Mouse (Mus musculus): ENCODE data around the gene Fam213a.

The Fam213a gene

DNA sequence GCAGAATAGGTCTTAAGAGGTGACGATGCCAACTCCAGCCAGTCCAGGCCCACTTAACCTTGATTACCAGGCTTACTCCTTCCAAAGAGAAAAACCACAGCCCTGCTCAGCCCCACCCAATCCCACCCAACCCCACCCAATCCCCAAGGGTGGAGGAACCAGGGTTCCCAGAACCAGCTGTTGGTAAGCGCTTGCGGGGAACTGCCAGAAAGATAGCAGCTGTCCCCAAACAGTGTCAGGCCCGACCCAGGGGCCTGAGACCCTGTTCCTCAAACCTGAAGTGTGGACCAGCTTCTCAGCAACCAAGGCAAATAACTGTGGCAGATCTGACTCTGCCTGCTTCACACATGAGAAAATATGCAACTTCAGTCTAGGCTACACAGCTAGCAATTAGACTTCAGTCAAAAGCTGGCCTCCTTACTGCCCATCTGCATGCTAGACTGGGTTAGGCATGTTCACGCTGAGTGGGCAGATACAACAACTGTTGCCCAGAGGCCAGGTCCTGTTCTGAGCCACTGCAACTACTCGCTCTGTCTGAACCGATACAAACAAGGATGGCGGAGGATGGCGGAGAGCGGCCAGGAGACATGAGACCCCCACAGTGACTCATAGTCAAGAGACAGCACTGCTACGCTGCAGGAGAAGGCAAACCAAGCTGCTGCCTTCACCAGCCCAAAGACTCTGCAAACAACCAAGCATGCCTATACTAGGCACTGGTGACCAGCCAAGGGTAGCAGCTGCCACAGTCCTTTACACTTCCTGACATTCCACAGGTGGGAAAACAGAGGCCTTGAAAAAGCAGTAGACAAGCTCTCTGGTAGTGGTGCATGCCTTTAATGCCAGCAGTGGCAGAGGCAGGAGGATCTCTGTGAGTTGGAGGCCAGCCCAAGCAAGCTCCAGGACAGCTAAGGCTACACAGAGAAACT, 51.0 kb downstream of the Fam213a start:
- no peak for DNase-seq

DNA sequence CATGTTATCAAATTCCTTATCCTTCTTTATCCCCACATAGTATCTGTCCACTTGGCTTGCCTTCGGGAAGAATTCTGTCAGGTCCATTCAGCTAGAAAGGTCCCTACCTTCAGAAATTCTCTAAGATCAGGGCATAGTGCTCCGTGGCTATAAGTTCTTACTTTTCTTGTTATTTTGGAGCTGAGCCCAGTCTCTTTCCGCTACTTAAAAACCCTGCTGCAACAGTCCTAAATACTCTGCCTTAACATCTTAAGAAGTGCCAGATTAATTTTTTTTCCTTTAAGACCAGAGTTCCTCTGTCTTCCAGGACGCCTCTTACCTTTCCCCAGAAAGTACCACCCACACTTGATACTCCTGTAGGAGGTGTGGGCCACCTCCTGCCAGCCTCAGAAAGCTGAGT, 53.4 kb downstream of the Fam213a start:
- no peak for DNase-seq

DNA sequence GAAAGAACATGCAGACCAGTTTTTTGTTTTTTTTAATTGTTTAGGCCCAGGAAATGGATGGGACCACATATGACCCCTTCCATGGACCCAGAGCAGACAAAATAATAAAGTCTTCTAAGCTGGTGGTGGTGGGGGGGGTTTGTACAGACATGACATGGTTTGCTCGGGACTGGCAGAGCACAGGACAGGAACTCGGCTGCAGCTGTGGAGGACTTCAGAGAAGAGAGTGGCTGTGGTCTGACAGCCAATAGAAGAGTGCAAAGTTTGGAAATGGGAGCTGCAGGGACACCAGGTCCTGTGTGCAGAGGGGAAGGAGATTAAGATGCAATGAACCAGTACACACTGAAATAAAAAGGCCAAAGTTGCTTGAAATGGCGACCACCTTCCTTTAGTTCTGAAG, 54.0 kb downstream of the Fam213a start:
- no peak for DNase-seq

DNA sequence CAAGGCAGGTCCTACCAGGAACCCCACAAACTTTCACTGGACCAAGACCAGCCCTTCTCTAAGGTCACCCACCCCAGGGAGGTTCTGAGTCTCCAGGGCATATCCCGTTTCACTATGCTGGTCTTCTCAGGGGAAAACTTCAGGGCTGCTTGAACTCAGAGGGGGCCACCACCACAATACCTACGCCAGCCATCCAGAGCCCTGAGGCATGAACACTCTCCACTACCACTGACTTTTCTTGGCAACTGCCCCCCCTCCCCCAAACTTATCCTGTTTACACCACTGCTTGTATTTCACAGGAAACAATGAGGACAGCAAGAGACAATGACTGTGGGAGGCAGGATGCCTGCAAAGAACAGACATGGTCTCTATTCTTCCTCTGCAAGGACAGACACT, 54.6 kb downstream of the Fam213a start:
- peak; percentile 50 to 74 for DNase-seq

DNA sequence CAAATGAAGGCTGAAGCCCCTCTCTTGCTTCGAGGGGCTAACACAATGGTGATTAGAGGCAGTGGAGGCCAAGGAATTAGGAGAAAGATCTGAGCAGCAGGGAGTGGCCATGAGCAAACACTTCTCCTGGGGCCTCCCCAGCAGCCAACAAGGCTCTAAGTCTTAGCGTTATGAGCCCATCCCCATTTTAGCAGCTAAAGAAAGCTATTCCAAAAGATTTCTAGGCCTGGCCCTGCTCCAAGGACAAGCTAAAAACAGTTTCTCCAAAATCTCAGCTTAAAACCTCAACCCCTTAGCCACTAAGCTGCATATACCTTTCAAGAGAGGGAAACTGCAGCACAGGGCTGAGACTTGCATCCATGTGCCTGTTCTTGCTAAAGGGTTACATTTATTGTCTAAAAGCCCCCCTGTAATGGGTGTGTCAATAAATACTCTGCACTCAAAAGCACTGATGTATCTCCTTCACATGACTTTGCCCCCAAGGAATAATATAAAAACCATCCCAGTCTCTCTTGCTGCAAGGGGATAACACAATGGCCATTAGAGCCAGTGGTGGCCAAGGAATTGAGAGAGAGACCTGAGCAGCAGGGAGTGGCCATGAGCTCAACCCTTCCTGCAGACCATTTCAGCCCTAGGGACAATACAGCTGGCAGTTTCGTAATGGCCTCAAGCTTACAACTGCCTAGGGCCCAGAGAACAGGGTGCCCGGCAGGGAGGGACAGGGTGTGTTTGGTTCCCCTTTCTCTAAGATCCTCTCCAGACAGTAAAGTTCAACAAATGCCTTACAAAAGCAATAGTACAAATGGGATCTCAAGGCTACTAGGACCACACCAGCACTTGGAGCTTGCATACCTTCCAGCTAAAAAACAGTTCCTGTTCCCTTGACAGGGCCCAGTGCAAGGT, 55.3 kb downstream of the Fam213a start:
- peak; percentile 71 to 78 for DNase-seq

DNA sequence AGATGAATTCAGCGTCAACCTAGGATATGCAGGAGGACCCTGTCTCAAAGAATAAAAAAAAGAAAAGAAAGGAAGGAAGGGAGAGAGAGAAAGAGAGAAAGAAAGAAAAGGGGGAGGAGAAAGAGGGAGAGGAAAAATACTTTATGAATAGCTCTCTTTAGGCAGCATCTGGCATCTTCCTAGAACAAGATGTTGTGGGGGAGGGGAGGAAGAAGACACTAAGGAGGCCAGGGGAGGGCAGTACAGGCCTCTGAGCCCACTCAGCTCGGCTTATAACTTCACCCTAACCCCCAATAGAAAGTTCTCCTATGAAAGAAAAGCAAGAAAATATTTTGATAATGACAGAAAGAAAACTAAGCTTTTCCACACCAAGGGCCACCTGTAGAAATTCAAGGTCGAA, 56.0 kb downstream of the Fam213a start:
- no peak for DNase-seq

DNA sequence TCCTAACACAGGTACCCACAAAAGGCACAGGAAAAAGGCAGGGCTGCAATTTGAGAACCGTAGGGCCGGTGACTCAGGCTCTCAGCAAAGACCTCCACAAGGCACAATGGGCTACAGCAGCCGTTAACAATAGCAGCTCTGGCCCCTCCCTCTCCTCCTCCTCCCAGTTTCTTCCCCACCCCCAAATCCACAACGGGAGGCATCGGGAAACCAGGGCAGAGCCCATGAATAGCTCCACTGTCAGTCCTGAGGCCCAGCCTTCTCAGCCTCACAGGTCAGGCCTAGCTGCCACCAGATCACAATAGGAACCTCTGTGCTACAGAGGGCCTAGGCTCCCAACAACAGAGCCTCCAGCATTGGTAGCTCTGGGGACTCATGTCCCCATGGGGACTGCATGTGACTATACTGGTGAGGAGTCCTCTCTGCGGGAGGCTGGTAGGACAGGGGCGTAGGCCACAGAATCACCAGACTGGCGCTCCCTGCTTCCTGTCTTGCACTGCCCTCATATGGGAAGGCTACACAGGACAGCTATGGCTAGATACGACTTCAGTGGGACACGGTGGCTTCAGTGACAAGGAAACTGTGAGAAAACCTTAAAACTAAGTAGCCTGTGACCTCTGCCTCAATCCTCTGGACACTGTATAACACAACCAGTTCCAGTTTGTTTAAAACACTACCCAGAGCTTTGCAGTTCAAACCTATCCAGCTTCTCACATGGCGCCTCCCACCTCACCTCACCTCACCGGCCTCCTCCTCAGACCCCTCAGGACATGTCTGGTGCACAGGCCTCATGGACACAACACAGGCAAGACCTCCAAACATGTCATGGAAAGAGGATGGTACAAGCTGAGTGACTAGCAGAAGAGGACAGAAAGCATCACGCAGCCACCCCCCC, 57.1 kb downstream of the Fam213a start:
- DNase-seq, result peak; percentile 65 to 74

DNA sequence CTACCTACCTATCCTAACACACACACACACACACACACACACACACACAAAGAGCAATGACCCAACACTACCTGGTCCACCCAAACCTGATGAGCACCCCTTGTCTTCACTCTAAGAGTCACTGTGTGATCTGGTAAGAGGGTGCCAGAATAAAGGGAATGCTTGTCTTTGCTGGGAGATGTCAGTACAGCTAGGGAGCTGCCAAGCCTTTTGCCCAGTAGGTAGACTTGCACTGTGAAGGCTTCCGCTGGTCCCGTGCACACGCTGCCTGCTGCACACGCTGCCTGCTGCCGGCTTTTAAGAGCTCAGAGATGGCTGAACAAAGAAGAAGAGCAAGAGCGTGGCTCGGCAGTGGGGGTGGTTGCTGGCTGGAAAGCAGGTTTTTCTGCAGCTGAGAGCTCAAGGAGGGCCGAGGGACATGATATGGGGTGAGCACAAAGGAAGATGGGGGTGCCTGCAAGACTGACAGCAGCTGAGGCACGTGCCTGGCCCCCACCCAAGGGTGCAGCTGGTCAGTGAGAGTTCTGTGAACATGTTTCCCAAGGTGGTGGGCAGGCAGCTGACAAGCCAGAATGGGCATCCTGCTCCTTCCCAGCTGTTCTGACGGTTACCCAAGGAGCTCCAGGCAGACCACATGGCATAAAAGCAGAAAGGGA, 57.9 kb downstream of the Fam213a start:
- DNase-seq, result peak in 1 of 2 experiments; percentile 55

DNA sequence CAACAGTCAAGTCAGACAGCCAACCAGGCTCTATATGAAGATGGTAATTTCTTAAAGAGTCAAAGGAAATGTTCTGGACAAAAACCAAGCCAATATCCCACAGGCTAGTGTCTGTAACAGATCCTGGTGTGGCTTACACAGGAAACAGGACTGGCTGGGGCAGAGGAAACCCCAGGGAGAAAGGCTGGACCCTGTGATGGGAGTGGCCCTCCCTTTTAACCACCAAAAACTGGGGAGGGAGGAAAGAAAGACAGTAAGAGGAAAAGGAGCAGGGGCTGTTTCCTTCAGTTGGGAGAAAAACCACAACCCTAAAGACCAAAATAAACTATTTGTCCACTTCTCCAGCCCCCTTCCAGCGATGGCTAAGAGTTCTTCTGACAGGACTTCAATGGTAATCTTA, 58.4 kb downstream of the Fam213a start:
- no peak for DNase-seq

DNA sequence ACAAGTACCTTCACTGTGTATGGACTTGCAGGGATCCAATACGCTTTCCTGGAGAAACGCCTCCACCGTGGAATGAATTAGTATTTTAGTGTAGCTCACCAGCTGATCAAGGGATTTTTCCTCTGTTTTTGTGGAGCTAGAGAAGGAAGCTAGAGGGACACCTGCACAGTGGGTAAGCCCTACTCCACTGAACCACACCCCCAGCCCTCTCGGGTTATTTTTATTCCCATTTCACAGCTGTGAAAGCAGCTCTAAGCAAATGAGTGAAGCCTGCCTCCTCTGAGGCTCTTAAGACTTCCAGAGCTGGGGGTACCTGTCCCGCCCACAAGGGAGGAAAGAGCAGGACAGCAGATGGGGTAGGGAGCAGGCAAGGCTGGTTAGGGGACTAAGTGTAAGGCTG, 60.2 kb downstream of the Fam213a start:
- DNase-seq, result no peak

DNA sequence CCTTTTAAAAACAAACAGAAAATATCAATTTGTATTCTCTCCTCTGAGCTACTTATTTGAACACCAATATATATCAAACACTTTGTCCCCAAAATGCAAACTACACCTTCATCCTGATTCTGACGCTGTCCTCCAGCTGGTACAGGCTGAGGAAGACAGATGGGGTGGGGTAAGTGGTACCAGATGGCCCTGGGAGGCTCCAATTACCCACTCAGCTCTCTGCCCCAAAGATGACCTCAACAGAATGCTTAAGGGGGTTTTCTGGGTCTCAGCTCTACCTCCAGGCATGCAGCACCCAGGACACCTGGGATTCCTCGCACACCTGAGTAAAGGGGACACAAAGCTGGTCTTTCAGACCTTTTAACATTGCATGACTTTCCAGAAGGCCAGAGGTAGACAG, 60.9 kb downstream of the Fam213a start:
- no peak for DNase-seq

DNA sequence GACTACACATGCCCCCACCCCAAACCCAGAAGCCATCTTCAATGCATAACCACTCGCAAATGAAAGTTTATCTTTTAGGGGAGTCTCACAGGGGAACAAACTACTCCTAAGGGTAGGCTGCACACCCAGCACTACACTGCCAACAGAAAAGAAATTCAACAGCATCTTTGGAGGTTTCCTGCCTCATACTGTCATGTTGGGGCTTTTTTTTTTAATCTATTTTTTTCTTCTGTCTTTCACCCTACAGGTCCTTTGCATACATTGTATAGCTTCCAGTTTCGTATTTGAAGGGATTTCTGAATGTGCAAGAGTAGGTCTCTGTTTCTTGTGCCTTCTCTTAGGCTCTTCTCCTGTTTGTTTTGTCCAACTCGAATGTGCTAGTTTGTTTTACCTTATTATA, 61.3 kb downstream of the Fam213a start:
- no peak for DNase-seq

DNA sequence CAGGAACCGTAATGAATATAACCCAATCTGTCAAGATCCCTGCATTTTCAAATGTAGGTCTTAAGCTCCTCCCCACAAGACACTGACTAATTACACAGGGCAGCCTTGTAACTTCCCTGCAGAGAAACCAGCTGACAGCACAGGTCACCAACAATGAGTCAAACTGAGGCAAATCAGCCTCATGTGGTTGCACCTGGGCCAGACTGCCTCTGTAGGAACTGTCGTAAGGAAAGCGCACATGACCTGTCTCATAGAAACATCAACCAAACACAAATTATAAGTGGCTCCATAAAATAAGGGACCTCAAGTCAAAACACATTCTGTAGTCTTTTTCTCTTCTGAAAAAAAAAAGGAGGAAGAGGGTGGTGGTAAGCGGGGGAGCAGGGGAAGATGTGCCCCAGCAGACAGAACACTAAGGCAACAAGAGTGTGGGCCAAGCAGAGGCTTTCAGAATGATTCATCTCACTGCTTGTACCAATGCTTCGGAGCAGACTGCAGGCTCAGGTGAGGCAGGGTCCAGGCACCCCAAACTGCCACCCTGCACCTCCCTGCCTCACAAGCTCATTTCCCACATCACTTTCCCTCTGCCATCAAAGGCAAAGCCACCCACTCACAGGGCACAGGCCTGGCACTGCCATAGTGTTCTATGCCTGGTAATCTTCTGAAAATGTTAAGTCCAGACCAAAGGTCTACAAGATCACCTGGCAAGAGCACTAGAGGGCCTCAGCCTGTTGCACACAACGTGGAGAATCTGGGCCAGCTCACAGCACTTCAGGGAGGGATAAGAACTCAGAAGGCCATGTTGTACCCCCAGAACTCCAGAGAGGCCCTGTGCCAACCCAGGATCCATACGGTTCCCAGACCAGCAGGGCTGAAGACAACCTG, 63.6 kb downstream of the Fam213a start:
- no peak for DNase-seq

DNA sequence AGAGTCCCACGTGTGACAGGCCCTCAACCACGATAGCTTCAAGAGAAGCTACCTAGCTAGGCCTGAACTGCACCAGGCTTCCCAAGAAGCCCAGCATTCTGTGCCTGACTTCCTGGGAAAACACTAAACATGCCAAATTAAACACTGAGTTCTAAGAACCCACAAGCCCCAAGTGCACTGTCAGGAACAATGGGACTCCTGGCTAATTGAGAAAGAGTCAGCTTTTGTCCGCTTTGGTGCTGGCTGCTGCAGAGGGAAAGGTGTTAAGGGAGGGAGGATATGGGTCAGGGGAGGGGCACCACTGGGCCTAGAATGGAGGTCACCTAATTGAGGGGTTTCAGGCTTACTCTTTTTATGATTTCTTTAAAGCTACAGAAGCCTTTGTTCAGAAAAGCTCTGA, 64.5 kb downstream of the Fam213a start:
- peak in 1 of 2 experiments; percentile 61 for DNase-seq

DNA sequence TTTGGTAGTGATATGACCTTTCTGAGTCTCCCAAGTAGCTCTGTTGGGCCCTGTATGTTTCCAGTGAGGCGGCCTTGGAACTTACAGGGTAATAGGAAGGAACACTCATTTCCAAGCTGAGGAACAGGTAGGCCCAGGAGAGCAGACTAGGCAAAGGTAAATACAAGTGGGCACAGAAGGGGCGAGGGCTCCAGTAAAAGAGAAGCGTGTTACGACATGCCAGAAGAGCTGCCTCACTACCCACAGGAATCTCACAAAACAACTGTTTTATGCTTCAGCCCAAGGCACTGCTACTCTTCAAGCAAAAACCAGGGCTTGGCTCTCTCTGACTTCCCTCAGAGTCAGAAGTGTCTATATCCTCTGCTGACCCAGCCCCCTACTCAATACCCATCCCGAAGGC, 65.1 kb downstream of the Fam213a start:
- peak in 1 of 2 experiments; percentile 63 for DNase-seq

DNA sequence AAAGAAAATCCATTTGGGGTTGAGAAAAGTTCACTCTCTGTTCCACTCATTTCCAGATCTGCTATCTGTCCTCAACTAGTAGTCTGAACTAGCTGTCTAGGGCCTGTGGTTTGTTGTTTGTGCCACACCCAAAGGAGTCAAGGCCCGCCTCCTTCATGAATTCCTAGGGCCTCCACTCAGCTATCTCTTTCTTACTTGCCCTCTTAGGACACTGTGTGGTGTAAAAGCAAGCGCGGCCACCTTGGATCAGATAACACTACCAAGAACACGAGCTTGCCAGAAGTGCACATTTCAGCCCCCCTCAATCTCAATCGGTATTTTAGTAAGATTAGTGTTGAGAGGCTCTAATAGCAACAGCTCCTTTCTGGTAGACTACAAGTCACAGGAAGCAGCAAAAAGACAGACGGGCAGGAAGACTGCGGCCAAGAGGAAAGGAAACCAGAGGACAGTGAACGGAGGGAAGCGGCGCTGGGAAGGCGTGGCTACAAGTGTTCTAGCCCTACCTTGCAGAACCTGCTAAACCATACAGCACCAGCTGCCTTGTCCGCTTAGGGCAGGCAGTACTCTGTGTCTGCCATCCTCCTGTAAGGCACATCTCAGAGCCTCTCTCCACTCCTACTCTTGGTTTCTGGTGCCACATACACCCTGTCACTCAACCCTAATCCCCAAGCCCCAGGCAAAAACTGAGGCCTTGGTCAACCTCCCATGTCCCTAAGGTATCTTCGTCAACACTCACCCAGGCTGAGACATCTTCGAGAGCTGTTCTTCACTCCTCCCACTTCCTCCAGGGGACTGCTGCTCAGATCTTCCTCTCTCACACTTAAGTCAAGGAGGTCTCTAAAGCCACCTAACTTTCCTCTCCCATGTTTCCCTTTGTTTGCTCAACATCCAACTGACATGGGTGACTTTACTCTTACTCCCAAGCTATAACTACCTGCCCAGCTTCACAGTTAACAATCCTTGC, 65.9 kb downstream of the Fam213a start:
- peak; percentile 76 to 78 for DNase-seq

DNA sequence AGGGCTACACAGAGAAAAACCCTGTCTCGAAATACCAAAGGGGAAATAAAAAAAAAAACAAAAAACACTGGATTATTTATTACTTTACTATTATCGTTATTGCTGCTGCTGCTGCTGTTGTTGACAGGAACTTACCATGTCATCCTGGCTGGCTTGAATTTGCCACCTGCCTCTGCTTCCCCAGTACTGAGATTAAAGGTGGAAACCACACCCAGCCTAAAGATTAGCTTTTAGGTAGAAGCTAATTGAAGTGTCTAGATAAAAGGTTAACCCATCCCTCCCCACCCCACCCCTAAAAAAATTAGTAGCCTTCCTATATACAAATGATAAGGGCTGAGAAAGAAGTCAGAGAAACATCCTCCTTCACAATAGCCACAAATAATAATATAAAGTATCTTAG, 69.8 kb downstream of the Fam213a start:
- DNase-seq, result no peak
